Mouse (Mus musculus): ENCODE results near the gene Ep300. TPM values are rescaled to one million over a fixed set of nuclear protein-coding genes. Genes with fewer than 3 reads are reported as not detected.

Ep300 gene
- 22.3 and 55.4 TPM in 2 replicates for polyA plus RNA-seq (2011; ENCODE audit: insufficient read depth, insufficient read length, low replicate concordance, missing spikeins)

- Histone ChIP-seq H3K4me3 (replicated peaks; ENCODE audit: control insufficient read depth, low read depth, low read length) (peak within 1 kb of the TSS; percentile 86), H3K4me1 (ENCODE audit: control insufficient read depth, insufficient read depth, low read length) (no peaks in the 10 kb centered on the region; the same call in 1 of the 2 replicates), H3K27ac (ENCODE audit: control insufficient read depth, insufficient read depth, low read depth, low read length, poor library complexity) (peak within 1 kb of the TSS; percentile 100)
- WGBS: under 1% methylated on average over 64 of the region's 68 CpGs
- TF ChIP-seq CTCF (IDR thresholded peaks at IDR 0.05; ENCODE audit: control insufficient read depth, insufficient read depth, low read length): no peak
- peak; percentile 81 for TF ChIP-seq POLR2A (IDR thresholded peaks at IDR 0.05; ENCODE audit: borderline replicate concordance, control insufficient read depth, low read depth, low read length)
Observed at GRCm38 (mm10) chr15:81584913-81585745, at the start of gene Ep300. Gene Ep300 (plus strand): TSS chr15:81585351.

GRCm38 (mm10) chr15:81535881-81536351 lies 49.2 kb upstream of the Ep300 start:
- peak overlapping the region; percentile 7 for H3K4me3 ChIP-seq (replicated peaks; ENCODE audit: control insufficient read depth, low read depth, low read length)
- 60% methylated on average over 9 of the region's 9 CpGs for WGBS
- H3K4me1 ChIP-seq (ENCODE audit: control insufficient read depth, insufficient read depth, low read length): peaks cover 7% of the 10 kb centered on the region; the same call in 1 of the 2 replicates
- TF ChIP-seq POLR2A (IDR thresholded peaks at IDR 0.05; ENCODE audit: borderline replicate concordance, control insufficient read depth, low read depth, low read length) (no peak), CTCF (IDR thresholded peaks at IDR 0.05; ENCODE audit: control insufficient read depth, insufficient read depth, low read length) (no peak)
- H3K27ac ChIP-seq (ENCODE audit: control insufficient read depth, insufficient read depth, low read depth, low read length, poor library complexity): no peak overlapping the region

DNA sequence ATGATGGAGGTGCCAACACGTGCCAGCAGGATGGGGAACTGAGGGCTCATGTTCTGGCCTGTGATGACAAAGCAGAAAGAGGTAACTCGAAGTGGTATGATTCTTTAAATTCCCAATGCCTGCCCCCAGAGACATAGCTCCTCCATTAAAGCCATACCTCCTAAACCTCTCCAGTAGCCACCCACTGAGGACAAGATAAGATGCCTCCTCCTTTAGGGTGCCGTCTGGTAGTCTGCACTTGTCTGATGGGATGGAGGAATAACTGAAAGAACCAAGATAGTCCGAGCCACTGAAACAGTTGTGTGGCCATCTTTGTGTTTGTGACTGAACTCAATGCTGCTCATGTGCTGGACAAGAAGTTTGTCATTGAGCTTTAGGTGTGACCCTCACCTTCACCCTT lies 47.0 kb upstream of the Ep300 start:
- peaks cover 5% of the 10 kb centered on the region; the same call in 1 of the 2 replicates for H3K4me1 ChIP-seq (ENCODE audit: control insufficient read depth, insufficient read depth, low read length)
- H3K4me3 ChIP-seq (replicated peaks; ENCODE audit: control insufficient read depth, low read depth, low read length): no peak overlapping the region
- H3K27ac ChIP-seq (ENCODE audit: control insufficient read depth, insufficient read depth, low read depth, low read length, poor library complexity): no peak overlapping the region
- TF ChIP-seq CTCF (IDR thresholded peaks at IDR 0.05; ENCODE audit: control insufficient read depth, insufficient read depth, low read length) (no peak), POLR2A (IDR thresholded peaks at IDR 0.05; ENCODE audit: borderline replicate concordance, control insufficient read depth, low read depth, low read length) (no peak)
- WGBS: 47% methylated on average over 4 of the region's 4 CpGs

GRCm38 (mm10) chr15:81539560-81539959 lies 45.6 kb upstream of the Ep300 start:
- Histone ChIP-seq H3K27ac (ENCODE audit: control insufficient read depth, insufficient read depth, low read depth, low read length, poor library complexity) (no peak overlapping the region), H3K4me3 (replicated peaks; ENCODE audit: control insufficient read depth, low read depth, low read length) (no peak overlapping the region), H3K4me1 (ENCODE audit: control insufficient read depth, insufficient read depth, low read length) (peaks cover 3% of the 10 kb centered on the region; the same call in 1 of the 2 replicates)
- TF ChIP-seq CTCF (IDR thresholded peaks at IDR 0.05; ENCODE audit: control insufficient read depth, insufficient read depth, low read length): no peak
- no peak for TF ChIP-seq POLR2A (IDR thresholded peaks at IDR 0.05; ENCODE audit: borderline replicate concordance, control insufficient read depth, low read depth, low read length)
- 44% methylated on average over 2 of the region's 2 CpGs for WGBS

- no peak overlapping the region for H3K4me3 ChIP-seq (replicated peaks; ENCODE audit: control insufficient read depth, low read depth, low read length)
- H3K4me1 ChIP-seq (ENCODE audit: control insufficient read depth, insufficient read depth, low read length): peaks cover 6% of the 10 kb centered on the region
- no peak overlapping the region for H3K27ac ChIP-seq (ENCODE audit: control insufficient read depth, insufficient read depth, low read depth, low read length, poor library complexity)
- TF ChIP-seq POLR2A (IDR thresholded peaks at IDR 0.05; ENCODE audit: borderline replicate concordance, control insufficient read depth, low read depth, low read length): no peak
- TF ChIP-seq CTCF (IDR thresholded peaks at IDR 0.05; ENCODE audit: control insufficient read depth, insufficient read depth, low read length): no peak
- 83% methylated on average over 2 of the region's 2 CpGs for WGBS
Observed at GRCm38 (mm10) chr15:81544916-81545315, 40.2 kb upstream of the Ep300 start.

DNA sequence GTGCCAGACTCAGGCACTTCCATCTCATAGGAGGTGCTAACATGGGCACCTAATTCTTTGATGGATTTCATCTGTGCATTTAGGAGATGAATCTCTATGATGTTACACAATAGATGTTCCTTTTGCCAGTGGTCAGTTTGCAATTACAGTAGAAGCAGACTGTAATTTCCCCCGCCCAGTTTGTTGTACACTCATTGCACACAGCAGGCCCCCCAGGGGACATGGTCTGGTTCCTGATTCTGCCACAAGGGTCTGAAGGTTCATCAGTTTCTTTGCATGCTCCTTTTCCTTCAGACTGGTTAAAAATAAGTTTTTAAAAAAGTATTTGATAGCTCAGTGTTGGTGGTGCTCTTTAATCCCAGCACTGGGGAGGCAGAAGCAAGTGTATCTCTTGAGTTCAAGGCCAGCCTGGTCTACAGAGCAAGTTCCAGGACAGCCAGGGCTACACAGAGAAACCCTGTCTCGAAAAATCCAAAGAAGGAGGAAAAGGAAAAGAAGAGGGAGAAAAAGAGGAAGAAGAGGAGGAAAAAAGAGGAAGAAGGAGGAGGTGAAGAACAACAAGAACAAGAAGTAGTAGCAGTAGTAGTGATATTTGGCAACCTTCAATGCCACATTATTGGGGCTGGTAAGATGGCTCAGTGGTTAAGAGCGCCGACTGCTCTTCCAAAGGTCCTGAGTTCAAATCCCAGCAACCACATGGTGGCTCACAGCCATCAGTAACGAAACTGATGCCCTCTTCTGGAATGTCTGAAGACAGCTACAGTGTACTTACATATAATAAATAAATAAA lies 39.6 kb upstream of the Ep300 start:
- Histone ChIP-seq H3K27ac (ENCODE audit: control insufficient read depth, insufficient read depth, low read depth, low read length, poor library complexity) (peak overlapping the region; percentile 32; the same call in 1 of the 2 replicates), H3K4me1 (ENCODE audit: control insufficient read depth, insufficient read depth, low read length) (peaks cover 6% of the 10 kb centered on the region), H3K4me3 (replicated peaks; ENCODE audit: control insufficient read depth, low read depth, low read length) (no peak overlapping the region)
- no peak for TF ChIP-seq POLR2A (IDR thresholded peaks at IDR 0.05; ENCODE audit: borderline replicate concordance, control insufficient read depth, low read depth, low read length)
- no peak for TF ChIP-seq CTCF (IDR thresholded peaks at IDR 0.05; ENCODE audit: control insufficient read depth, insufficient read depth, low read length)
- 44% methylated on average over 5 of the region's 5 CpGs for WGBS

DNA sequence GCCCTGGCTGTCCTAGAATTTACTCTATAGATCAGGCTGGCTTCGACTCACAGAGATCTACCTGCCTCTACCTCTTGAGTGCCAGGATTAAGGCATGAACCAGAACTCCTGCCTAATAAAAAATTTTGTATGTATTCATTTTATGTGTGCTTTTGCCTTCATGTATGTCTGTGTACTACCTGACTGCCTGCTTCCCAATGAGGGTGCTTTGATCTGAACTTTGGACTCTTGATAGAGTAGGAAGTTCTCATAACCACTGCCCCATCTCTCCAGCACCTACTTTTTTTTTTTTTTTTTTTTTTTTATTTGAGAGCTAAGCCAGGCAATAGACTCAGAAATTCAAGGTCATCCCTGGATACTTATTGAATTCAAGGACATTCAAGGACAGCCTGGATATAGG lies 31.7 kb upstream of the Ep300 start:
- TF ChIP-seq CTCF (IDR thresholded peaks at IDR 0.05; ENCODE audit: control insufficient read depth, insufficient read depth, low read length): no peak
- no peak for TF ChIP-seq POLR2A (IDR thresholded peaks at IDR 0.05; ENCODE audit: borderline replicate concordance, control insufficient read depth, low read depth, low read length)
- Histone ChIP-seq H3K27ac (ENCODE audit: control insufficient read depth, insufficient read depth, low read depth, low read length, poor library complexity) (no peak overlapping the region), H3K4me1 (ENCODE audit: control insufficient read depth, insufficient read depth, low read length) (no peaks in the 10 kb centered on the region; the same call in 1 of the 2 replicates), H3K4me3 (replicated peaks; ENCODE audit: control insufficient read depth, low read depth, low read length) (no peak overlapping the region)
- 91% methylated on average over 1 of the region's 1 CpGs for WGBS

All from bone marrow, adult 2 months (tissue).